Mouse (Mus musculus) left cerebral cortex, adult 2 months (tissue): ENCODE data around the gene Lsamp. TPM values are rescaled to one million over a fixed set of nuclear protein-coding genes. Genes with fewer than 3 reads are reported as not detected.
A peak's percentile ranks its signal among the peaks of the same experiment; 100 is the strongest.

ENCODE experiments used
- DNase-seq, 2 experiments: peaks; one replicate each; pipeline ENCODE4 v3.0.0; 2021 to 2022; ENCODE audit warnings: low spot score in 2 of 2, mixed read lengths in 1 of 2; ENCODE audit errors: extremely low spot score in 1 of 2
- H3K27ac ChIP-seq: fragments of 200-600 bp; 2 replicates; pipeline ENCODE4 v1.8.1; 2022
- H3K4me3 ChIP-seq: fragments of 200-600 bp; 2 replicates; pipeline ENCODE4 v1.8.1; 2022
- CTCF ChIP-seq: fragments of 200-600 bp; IDR thresholded peaks from 2 replicates; pipeline ENCODE4 v1.8.1; 2022; ENCODE audit warnings: antibody characterized with exemption, mild to moderate bottlenecking, moderate library complexity
- intact Hi-C: fragments of 180-260 bp; cut with DNase I; formaldehyde crosslinking; loops from one replicate; pipeline ENCODE4 v1.15.1; 2025
- microRNA-seq, 2 experiments: library from miRNA; unstranded; fragments of <30 nt; microRNA quantifications; one replicate each; pipeline ENCODE4 v1.2.0; 2021
- total RNA-seq, 2 experiments: library from RNA; stranded (reverse); gene quantifications; 2 replicates each; pipeline ENCODE4 v1.2.3; 2021

The Lsamp gene
- total RNA-seq, 2 experiments from 2014 or later = 245 to 265 TPM

DNA sequence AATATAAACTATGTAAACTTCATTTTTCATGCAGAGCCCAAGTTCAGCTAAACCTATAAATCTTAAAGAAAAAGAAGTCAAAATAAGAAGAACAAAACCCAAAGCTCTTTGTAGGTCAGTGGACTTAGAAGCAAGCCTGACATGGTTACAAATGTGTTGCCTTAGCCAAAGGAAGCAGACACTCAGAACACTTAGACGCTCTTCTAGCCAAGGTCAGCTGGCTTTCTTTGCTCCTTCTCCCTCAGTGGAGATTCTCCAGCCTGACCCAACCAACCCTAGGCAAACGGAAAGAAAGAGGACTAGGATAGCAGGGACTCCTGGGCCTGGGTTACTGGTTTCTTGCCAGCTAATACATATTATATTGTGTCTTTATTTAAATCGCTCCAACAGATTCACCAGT, 2194.7 kb downstream of the Lsamp start:
- intact Hi-C loops = loop anchor here (10.0 kb wide), 1 partner anchor 1416 kb away; no protein-coding TSS in a partner anchor
- Histone ChIP-seq H3K27ac (no peak overlapping the region), H3K4me3 (no peak overlapping the region)
- DNase-seq = no peak
- TF ChIP-seq CTCF = no peak

DNA sequence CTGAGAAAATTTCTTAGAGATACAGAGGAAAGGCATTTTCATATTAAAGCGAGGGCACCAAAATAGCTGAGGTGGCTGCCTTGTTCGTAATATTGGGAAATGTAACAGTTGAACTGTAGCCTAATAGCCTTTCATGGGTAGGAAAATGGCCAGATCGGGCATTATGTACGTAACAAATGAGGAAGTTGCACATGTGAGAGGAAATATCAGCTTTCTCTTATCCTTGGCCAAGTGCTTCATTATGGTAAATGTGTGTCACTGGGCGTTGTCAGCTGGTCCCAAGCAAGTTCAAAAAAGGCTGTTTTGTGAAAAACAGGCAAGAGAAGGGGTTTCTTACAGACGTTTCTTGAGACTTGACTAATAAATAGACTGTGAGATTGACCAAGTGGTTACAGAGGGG, 2195.9 kb downstream of the Lsamp start:
- Histone ChIP-seq H3K4me3 (no peak overlapping the region), H3K27ac (no peak overlapping the region)
- no peak for TF ChIP-seq CTCF
- DNase-seq = no peak
- intact Hi-C loops = loop anchor here (10.0 kb wide), 1 partner anchor 1885 kb away; the partner anchor contains the start of gene Gramd1c

DNA sequence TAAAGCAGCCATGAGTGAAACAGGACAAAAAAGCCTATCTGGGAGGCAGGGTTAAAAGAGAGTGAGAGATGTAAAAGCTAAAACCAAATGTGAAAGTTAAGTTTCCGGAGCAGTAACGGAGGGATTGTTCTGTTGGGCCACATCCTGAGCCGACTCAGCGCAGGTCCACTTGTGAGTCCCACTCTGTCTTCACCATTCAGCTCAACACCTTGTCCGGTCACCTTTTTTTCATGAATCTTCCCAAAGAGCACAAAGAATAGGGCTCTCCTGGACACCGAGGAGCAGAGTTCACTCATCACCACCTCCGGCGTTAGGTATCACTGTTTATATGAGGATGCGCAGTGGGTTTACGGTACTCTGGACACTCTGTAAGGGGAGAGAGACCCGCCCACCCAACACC, 2196.3 kb downstream of the Lsamp start:
- Histone ChIP-seq H3K27ac (no peak overlapping the region), H3K4me3 (no peak overlapping the region)
- TF ChIP-seq CTCF = no peak
- DNase-seq = no peak
- intact Hi-C loops = loop anchor here (10.0 kb wide), 1 partner anchor 1884 kb away; the partner anchor contains the start of gene Gramd1c

DNA sequence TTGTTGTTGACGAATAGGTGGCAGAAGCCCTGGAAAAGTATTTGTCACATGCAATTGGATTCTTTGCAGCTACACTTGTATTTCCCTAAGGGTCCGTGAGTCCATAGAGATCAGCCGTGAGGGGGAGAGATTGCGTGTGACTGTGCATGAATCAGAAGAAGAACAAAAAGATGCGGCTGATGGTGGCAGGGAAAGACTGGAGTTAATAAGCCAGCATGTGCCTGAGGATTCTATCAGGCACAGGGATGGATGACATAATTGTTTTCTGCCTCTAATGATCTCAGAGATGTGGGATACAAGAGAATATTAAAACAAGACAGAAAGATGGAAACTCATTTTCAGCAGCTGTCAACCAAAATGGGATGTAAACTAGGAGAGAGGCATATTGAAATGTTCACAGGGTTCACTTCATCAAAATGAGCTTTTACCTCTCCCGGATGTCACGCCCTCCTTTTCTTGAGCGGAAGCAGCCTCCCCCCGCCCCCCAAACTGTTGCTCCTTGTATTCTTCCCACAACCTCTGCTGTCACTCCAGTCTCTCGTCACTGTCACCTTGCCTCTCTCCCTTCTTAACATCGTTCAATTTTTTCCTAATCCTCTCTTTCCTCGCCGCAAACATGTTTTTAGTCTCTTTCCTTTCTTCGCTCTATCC, 2205.4 kb downstream of the Lsamp start:
- Histone ChIP-seq H3K4me3 (peak overlapping the region; percentile 56), H3K27ac (peak overlapping the region; percentile 96)
- intact Hi-C loops = loop anchor here (2.0 to 10.0 kb wide), 4 partner anchors 88 to 1875 kb away; partner anchors contain the start of gene Gramd1c
- no peak for TF ChIP-seq CTCF
- DNase-seq = no peak

DNA sequence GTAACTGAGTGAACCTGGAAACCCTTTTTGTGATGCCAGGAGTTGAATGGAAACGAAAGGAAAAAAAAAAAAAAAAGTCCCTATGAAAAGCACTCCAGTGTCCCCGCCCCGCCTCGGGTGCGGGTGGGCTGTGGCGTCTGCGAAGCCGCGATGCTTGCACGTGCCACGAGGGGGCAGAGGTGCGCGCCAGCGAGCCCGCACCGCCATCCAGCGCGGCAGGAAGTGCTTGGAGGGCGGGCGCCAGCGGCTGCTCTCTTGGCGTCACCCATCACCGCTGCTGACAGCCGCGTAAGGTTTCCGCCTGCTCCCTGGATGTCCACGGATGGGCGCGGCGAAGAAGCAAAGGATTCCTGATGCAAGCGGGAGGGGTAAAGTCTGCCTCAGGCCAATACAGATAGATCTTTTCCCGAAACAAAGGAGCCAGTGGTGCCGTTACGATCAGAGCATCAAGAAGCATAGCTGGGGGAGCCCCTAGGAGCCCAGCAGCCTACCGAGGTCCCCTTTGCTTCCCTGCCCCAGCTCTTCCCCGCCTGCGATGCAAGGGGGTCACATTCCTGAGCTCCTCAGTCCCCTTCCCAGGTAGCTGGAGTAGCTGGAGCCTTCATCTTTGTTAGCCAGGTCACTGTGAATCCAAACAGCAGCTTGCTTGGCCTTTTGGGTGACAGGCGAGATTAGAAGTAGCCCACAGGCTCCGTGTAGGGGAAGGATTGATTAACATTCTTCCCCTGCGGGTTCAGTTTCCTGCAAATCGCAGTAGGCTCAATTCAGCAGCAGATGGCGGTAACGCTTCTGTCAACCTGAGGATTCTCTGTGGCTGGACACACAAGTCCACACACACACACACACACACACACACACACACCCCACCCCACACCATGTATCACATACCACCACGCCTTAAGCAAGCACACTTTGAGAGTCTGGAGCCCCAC, 2206.2 kb downstream of the Lsamp start:
- TF ChIP-seq CTCF = peak; percentile 83
- peak; percentile 93 to 94 for DNase-seq
- Histone ChIP-seq H3K4me3 (peak overlapping the region; percentile 56), H3K27ac (peak overlapping the region; percentile 96)
- intact Hi-C loops = loop anchor here (2.0 to 5.0 kb wide), 3 partner anchors 87 to 722 kb away; no protein-coding TSS in a partner anchor

Small RNA genes within 50 kb of the gene (microRNA-seq; reads per million reads assigned to microRNA genes)
- gene Gm27887 = 0 reads per million in 2 experiments
- gene Gm47276 = 0 reads per million in 2 experiments
